Mouse (Mus musculus): ENCODE data around the gene Pold2.

Pold2 gene

DNA sequence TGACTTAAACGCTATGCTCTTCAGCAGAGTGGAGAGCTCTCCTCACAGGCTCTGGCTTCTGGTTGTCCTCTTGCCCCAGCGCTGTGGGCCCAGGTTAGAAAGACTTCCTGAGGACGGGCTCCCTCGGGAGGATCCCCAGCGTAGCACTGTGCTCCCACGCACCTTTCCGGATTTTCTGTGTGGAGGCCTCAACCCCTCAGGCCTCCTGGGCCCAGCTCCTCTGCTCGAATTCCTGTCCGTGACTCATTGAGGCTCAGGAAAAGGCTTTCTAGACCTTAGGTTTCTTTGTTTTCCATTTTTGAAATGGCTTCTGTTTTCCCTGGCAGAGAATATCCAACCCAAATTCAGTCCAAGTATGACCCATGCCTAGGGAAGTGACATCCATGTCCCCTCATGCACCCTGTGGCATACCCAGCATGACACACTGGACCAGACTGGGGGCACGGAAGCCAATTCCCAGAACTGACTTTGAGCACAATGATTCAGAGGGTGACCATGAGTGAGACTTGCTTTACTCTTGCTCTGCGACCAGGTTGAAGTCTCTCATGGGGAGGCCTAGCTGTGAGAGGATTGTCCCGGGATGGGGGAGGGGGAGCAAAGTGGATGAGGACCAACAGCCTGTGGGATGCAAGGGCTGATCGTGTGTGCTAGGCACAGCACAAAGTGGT lies 18.1 kb downstream of the Pold2 start:
- no peak for DNase-seq (ENCODE audit: low spot score in 2 of 2)

DNA sequence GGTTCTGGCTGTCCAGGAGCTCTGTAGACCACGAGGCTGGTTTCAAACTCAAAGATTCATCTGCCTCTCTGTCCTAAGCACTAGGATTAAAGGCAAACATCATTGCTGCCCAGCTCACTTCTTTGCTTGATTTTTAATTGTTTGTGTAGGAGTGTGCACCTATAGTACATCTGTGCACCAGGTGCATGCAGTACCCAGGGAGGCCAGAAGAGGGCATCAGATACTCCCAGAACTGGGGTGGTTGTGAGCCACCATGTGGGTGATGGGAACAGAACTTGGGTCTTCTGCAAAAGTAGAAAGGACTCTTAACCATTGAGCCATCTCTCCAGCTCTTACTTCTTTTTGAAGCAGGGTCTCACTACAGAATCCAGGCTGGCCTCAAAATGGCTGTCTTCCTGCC lies 19.4 kb downstream of the Pold2 start:
- DNase-seq (ENCODE audit: low spot score in 2 of 2): no peak

DNA sequence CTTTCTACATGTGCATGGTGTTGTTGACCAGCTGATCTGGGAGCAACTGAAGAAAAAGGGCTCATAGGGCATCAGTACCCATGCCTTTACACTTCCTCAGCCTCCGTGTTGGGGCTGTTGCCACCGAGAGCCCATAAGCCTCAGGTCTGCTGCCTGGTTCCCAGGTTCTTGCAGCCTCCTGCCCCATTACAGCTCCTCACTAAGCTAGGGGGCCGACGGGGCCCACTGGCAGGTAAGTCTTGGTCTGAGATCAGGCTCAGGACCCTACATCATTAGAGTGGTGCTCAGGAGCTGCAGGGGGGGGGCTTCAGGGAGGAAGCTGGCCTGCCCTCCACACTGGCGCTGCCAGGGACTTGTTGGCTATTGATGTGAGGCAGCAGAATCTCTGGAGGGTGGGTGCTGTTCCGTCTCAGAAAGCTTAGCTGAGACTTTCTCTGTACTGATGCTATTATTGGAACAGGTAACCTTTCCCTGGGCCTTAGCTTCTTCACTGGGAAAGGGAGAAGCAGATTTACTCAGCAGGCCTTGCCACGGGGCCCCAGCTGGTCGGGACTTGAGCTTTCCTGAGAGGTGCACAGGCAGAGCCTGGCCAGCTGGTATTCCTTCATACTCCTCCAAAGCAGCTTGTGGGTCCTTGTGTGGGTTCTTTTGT lies 21.5 kb downstream of the Pold2 start:
- no peak for DNase-seq (ENCODE audit: low spot score in 2 of 2)

DNA sequence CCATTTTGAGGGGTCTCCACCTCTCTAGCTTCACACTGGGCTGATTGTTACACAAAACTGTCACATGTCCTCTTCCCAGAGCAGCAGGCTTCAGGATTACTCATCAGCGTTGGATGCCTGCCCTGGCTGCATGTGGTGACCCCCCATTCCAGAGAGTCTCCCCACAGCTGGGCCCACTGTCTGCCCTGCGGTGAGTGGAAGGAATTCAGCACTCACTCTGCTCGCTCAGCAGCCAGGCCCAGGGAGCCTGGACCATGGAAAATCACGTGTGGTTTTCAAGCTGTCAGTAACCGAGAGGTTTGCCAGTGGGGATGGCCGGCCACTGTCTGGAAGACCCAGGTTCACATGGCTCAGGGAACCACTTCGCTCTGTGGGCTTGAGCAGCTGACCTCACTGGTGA lies 22.2 kb downstream of the Pold2 start:
- no peak for DNase-seq (ENCODE audit: low spot score in 2 of 2)

DNA sequence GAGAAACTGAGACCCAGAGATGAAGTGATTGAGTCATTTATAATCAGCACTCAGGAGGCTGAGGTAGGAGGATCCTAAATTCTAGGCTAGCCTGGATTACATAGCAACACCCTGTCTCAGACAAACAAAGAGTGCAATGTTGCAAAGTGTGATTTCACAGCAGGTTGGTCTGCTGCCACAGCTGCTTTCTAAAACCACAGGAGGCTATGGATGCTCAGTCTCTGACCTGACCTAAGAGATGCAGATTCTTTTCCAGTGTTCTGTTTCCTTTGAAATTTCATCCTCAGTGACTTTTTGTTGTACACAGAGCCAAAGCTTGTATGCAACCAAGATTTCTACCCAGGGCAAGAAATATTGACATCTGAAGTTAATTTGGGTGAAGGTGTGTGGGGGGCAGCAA lies 22.6 kb downstream of the Pold2 start:
- DNase-seq (ENCODE audit: low spot score in 2 of 2): no peak

DNA sequence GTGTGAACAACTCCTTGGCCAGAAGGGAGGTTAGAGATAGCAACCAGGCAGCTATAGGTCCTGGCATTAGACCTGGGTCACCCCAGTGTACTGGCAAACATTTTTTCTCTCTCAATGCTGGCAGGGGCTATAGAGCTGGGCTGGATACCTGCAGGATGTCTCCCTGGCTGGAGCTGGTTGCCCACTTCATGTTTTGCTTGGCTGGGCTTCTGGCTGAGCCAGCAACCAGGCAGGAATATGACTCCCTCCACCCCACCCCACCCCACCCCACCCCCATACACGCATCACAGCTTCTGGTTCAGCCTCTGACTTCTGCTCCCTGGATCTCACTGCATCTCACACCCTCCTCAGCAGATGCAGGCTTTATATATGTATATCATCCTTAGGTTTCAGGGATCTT lies 25.8 kb downstream of the Pold2 start:
- no peak for DNase-seq (ENCODE audit: low spot score in 2 of 2)

DNA sequence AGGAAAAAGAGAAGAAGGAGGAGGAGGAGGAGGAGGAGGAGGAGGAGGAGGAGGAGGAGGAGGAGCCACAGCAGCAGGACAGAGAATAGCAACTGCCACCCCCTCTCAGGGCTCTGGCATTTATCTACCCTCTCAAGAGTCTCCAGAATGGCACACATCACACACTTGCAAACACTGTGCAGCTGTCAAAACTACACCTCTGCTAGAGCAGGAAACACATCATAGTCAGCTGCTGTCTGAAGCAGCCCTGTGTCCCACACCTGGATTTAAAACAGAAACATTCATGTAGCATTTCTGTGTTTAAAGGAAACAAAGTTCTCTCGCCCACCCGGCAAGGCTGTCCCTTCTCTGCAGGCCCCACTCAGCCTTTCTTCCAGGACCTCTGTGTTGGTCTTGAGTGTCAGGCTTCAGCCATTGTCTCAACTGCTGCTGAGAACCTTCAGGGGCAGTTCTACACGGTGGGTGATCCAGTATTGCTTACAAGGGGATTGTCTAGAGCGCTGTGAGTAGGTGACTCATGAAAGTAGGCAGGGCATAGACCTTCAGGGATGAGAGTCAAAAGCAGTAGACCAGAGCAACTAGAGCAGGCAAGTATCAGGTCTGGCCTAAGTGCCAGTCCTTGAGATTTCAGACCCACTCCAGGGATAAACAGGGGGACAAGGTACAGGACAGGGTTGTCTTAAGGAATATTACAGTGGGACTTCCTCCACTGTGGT lies 26.9 kb downstream of the Pold2 start:
- no peak for DNase-seq (ENCODE audit: low spot score in 2 of 2)

DNA sequence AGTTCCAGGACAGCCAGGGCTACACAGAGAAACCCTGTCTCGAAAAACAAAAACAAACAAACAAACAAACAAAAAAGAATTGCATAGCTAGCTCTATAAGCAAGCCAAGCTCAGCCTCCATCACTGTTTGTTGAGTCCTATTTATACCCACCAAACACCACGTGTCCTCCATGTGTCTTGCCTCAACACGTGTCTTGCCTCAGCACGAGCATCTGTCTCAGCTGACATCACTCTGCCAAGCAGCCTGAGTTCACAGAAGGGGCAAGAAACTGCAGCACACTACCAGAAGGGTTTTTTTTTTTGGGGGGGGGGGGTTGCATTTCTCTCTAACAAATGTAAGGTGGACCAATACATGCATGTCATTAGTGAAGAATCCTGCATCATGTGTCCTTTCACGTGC lies 27.6 kb downstream of the Pold2 start:
- no peak for DNase-seq (ENCODE audit: low spot score in 2 of 2)

DNA sequence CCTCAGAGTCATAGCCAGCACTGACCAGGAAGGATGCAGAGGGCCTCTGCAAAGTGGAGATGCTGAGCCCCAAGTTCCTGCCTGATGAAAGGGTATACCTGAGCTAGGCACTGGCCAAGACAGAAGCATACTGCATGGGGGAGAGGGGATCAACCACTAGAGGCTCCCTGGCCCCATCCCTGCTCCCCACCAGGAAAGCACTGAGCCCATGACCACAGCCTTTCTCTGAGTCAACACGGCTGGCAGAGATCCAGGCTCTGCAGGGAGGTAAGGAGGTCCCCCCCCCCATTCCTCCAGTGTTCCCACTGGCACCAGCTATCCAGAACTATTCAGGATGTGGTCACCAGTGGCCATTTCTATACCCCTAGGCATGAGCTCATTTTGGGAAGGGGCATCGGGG lies 28.8 kb downstream of the Pold2 start:
- no peak for DNase-seq (ENCODE audit: low spot score in 2 of 2)

DNA sequence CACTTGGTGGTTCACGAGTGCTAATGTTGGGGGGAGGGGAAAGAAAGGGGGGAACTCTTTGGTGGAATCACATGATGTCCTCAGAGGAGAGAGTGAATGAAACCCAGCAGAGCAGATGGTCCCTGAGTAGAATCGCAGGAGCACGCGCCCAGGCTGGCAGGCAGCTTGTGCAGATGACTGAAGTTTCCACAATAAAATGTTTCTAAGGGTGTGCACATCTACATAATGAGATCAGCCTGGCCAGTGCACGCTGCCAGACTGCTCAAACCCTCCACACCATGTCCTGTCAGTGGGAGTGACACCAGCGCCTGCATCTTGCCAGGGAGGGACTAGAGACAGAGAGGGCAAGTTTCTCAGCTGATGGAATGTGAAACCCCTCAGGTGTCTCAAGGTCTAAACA lies 29.4 kb downstream of the Pold2 start:
- DNase-seq (ENCODE audit: low spot score in 2 of 2): no peak

DNA sequence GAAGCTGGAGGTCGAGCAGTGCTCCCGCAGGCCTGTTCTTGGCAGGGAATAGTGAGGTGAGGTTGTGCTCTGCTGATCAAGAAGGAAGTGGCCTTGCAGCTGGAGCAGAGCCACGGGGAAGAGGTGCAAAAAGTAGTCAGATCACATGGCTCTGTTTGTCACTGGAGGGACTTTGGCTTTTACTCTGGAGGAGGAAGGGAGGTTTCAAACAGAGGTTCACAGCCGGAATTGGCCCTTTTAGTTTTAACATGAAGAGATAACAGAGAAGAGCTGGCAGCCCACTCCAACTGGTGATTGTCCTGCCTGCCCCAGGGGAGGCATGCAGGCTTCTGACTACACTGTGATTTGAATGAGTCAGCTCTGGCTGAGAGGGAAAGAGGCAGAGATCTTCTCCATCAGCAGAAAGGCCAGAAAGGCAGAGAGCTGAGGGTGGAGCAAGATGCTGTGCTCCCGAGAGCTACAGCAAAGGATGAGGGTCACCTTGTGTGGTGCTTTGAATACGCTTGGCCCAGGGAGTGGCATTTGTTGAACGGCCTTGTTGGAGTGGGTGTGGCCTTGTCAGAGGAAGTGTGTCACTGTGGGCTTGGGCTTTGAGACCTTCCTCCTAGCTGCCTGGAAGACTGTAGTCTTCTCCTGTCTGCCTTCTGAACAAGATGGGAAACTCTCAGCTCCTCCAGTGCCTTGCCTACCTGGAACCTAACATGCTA lies 31.3 kb downstream of the Pold2 start:
- peak; percentile 40 to 56 for DNase-seq (ENCODE audit: low spot score in 2 of 2)

DNA sequence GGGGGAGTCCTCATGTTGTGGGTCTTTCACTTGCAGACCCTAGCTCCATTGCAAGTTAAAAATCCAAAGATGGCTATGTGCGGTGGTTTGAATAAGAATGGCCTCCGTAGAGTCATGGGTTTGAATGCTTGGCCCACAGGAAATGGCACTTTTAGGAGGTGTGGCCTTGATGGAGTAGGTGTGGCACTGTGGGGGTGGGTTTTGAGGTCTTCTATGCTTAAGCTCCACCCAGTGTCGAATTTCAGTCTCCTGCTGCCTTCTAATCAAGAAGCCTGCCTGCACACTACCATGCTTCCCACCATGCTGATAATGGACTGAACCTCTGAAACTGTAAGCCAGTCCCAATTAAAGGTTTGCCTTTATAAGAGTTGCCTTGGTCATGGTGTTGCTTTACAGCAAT lies 35.0 kb downstream of the Pold2 start:
- no peak for DNase-seq (ENCODE audit: low spot score in 2 of 2)

DNA sequence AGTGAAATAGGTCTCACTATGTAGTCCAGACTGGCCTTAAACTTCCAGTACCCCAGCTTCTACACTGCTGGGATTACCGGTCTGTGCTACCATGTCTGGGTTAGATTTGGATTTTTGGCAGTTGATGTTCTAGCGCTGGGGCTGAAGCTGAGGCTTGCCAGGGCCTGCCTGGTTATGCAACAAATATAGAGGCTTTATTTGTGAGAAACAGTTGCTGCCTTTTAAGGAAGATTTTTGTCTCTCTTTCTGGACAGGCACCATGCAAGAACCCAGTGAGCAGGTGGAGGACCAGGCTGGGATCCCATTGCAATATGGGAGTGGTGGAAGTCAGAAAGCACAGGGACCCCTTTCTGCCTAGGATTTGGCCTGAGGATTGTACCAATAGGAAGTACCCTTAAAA lies 36.3 kb downstream of the Pold2 start:
- no peak for DNase-seq (ENCODE audit: low spot score in 2 of 2)

DNA sequence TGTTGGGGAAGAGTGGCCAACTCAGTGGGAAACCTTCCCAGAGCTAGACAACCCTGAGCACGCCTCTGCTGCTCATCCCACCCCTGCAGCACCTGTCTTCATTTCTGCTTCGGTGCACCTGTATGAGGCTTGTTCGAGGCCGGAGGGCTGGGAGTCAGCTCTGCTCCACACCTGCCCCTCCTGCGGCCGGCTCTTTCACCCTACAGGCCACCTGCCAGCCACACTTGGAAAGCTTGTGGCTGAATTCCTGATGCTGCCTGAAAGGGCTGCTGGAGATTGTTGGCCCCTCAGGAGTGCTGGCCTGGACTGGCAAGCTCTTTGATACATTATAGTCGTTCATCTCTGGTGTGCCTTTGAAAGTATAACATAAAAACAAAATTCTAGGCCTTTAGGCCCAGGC lies 37.7 kb downstream of the Pold2 start:
- DNase-seq (ENCODE audit: low spot score in 2 of 2): no peak

DNA sequence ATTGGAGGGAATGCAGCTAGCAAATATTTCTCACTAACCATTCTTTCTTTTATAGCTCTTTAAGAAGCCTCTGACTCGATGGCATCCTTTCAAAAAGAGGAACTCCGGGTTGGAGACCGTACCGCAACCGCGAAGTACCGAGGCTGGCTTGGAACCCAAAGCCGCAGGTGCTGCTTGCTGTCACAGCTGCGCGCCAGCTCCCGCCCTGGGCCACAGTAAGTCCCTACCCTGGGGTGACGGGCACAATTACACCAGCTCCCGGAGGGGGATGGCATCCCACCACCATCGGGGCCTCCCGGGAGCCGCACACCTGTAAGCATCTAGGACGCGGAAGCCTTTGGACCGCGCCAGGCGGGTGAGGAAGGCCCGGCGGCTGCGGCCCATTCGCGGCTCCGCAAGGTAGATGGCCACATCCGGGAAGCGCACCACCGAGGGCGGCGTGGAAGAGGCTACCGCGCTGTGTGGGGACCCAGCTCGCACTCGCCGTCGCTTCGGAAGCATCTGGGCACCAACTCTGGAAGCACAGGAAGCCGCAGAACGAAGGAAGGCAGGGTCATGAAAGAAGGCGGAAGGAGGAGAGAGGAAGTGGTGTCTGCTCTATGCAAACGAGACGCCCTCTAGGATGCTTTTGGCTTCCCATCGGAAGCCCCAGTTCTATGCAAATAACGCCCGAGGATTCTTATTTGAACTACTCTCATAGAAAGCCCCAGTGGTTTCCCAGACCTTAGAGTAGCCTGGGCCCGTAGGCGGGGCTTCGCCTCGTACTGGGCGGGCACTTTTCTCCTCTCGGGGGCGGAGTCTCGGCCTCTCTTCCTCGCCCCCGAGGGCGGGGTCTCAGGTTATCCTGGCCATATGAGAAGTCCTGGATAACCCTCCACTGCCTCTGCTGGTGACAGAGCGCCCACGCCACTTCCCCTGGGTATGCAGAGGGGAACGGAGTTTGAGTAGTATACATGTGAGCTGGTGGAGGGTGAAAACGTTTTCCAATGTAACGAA lies 40.5 kb downstream of the Pold2 start, which contains the start of gene Polm:
Gene Polm (minus strand): TSS at position 766 of the 996 bp plus-strand sequence.
- peak; percentile 91 to 94 for DNase-seq (ENCODE audit: low spot score in 2 of 2)

DNA sequence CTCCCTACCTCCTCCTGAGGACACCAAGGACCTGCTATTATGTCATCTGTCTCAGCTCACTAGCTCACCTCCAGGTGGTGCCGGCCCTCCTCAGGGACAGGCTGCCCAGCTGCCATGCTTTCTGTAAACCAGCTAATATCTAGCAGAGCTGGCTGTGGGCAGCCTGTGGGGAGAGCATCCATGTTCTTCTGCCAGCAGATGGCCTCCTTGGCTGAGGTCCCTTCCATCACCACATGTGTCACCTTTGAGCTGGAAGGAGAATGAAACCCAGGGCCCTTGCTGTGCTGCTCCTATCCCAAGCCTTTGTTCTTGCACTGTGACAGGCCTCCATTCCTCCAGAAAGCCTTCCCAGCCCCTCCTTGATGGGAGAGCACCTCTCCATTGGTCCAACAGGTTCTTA lies 42.0 kb downstream of the Pold2 start:
- DNase-seq (ENCODE audit: low spot score in 2 of 2): no peak

DNA sequence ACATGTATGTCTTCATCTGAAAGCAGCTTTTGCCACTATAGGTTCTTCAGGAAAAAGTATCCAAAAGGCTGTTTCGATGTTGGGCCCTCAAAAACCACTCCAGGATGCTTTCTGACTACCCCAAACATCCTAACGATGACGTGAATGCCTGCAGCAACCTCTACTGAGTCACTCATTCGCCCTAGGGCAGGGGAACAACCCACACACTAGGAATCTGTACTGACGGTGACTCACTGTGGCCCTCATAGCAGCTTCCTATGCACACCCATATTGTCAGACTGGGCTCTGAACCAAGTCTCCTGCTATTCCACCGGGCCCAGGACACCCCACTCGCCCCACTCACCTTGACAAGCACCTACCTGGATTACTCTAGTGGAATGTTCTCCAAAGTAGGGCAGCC lies 43.0 kb downstream of the Pold2 start:
- DNase-seq (ENCODE audit: low spot score in 2 of 2): no peak

DNA sequence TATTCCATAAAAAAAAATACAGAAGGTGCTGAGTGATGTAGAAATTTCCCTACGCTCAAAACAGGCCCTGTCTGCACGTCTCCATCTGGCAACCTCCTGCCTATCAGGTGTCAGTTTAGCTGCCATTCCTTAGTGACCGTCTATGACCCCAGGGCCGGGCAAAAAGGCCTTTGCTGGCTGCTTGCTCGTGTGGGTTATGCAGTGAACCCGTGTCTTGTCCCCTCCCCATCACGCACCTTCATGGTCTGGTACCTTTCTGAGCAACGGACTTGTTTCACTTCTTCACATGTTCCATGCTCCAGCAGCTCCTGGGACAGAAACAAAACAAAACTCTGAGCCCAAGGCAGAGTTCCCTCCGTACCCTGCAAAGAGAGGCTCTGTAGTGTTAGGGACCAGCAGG lies 43.6 kb downstream of the Pold2 start:
- DNase-seq (ENCODE audit: low spot score in 2 of 2): no peak

DNA sequence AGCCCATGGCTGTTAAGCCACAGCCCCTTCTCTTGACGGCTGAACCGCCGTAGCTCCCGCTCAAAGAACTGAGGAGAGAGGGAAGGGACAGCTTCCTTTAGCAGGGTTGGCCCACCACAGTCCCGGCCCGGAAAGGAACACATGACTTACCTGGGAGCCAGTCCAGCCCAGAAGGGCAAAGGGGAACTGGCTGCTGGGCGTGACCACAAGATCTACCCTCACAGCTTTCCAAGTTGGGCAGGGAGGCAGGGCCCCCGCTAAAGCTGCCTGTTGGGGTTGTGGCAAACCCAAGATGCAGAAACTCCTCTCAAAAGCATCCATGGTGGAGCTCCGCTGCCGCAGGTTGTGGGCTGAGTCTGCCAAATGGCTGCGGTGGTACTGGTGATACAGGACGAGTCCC lies 48.8 kb downstream of the Pold2 start:
- no peak for DNase-seq (ENCODE audit: low spot score in 2 of 2)

DNA sequence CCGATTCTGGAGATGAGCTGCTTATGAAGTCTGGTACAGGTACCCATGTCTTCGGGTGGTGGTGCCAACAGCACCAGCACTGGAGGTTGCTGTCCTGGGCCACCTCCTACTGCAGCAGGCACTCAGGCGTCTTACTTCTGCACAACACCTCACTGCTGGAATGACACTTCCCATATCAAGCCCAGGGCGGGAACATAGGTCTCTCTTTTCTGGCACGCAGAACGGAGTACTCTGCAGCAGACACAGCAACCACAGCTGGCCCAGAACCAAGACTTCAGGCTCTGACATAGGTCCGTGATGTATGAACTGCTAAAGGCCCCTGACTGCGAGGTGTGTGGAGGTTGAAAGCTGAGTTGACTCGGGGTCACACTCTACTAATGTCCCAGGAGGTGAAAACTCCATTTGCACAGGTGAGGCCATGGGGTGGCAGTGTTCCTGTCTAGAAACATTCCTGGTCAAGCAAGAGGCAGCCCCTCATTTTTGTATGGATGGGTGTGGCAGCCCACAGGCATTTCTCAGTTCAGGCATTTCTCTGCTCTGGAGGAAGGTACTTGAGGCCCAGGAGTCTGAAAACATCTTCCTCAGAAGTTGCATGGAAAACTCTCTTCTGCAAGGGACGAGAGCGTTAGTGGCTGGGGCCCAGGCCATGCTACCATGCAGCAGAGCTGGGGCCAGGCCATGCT lies 49.4 kb downstream of the Pold2 start:
- no peak for DNase-seq (ENCODE audit: low spot score in 2 of 2)

DNA sequence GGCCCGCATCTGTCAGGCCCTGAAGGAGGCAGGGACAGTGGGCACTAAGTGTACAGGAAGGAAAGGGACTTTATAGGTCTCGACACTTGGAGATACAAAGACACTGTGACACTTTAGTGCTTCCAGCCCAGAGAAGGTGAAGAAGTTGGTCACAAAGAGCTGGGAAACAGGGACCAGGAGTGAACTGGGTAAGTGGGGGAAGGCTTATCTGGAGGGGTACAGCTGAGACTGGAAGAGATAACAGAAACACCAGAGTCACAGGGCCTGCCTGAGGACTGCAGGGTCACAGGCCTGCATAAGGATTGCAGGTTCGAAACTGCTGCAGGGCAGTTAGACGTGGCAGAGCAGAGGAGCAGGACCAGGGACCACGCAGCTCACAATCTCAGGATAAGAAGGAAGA lies 50.2 kb downstream of the Pold2 start:
- DNase-seq (ENCODE audit: low spot score in 2 of 2): no peak
